Mouse (Mus musculus): ENCODE measurements around the gene Crocc2.

DNA sequence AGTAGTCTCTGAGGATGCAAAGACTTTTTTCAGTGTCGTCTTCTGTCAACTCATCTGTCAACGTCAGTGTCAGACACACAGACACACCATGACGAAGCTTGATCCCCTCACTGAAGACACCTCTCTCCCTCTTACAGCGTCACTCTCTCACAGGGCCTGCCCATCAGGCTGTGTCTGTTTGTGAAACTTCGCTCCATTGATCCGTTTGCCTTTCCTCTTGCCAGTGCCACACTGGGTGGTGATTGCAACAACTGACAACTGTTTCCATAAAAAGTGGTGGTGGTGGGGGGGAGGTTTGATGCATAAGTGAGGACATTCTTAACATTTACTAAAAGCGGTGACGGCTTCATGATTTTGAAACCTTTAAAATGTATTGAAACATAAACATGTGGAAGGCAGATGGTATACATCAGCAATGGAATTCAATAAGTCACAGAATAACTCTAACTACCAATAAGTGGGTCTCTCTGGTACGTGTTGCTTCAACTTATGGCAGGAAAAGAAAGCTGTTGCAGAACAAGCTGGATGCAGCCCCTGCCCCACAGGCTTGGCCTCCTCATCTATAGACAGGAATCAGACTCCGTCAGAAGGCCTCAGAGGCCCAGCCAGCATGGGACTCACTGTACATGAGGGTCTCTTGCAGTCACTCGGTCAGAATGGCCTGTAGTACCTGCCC, 45.2 kb upstream of the Crocc2 start:
- TF ChIP-seq CTCF (conservative IDR thresholded peaks at IDR 0.05; ENCODE audit: low read length) (no peak), NANOG (IDR thresholded peaks at IDR 0.05; ENCODE audit: borderline replicate concordance, low read length) (no peak), POU5F1 (IDR thresholded peaks at IDR 0.05; ENCODE audit: borderline replicate concordance, low read length) (no peak)
